Mouse (Mus musculus): ENCODE measurements around the gene Zfp36l1. TPM values are rescaled to one million over a fixed set of nuclear protein-coding genes. Genes with fewer than 3 reads are reported as not detected.

The Zfp36l1 gene
- total and polyA plus RNA-seq, 2 experiments from 2014 or later, result 47.4 to 48.5 TPM

DNA sequence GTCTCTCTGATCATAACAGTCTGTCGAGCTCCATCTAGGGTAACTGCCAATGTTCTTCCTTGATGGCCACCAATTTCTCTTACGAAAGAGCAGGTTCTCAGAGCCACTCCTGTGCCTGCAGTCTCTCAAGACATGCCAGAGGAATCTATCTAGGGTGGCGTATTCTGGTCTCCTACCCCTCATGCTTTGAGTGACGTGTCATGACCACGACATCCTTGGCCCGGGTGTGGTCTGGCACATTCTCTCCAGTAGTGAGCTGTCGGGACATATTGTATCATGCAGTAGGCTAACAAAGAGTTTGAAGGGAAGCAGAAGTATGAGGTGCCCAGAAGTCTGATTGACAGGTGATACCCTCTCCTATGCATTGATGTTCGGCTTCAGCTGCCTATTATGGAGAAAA is 28.2 kb upstream of the Zfp36l1 start:
- no peaks in the 10 kb centered on the region for H3K9me3 ChIP-seq (ENCODE audit: low read length)
- H3K4me1 ChIP-seq (ENCODE audit: insufficient read depth, low read length), result no peaks in the 10 kb centered on the region
- no peak for TF ChIP-seq CTCF (IDR thresholded peaks at IDR 0.05)
- H3K27ac ChIP-seq (ENCODE audit: low read depth, low read length), result no peak overlapping the region
- 83% methylated on average over 8 of the region's 8 CpGs for WGBS
- H3K9ac ChIP-seq (replicated peaks; ENCODE audit: low read length, poor library complexity, severe bottlenecking), result no peak overlapping the region
- ATAC-seq (ENCODE audit: low FRiP score) (no peak), DNase-seq (ENCODE audit: low spot score) (no peak)
- H3K4me3 ChIP-seq (ENCODE audit: low read depth, low read length), result no peak overlapping the region
- H3K4me2 ChIP-seq (ENCODE audit: low read depth, low read length, poor library complexity, severe bottlenecking), result no peak overlapping the region
- H3K27me3 ChIP-seq (ENCODE audit: insufficient read depth, low read length), result 0 out of 2 replicates have a peak, but pooled peaks cover 3% of the 10 kb centered on the region
- H3K36me3 ChIP-seq (ENCODE audit: insufficient read depth, low read length), result no peaks in the 10 kb centered on the region

DNA sequence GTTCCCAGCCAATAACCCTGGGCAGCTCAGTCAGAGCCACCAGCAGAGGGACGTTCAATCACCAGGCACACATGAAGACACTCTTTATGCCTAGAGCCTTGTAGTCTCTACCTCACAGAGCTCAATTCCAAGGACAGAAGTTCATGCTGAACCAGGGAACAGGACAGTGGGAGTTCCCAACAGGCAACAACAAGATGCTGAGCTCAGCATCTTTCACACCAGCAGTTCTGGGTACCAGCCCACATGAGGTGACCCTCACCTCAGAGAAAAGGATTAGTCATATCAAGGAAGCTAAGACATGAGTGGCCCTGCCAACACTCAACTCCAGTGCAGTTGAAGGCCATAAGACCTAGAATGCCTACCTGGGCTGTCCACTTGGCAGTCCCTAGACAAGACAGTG is 24.9 kb upstream of the Zfp36l1 start:
- H3K4me2 ChIP-seq (ENCODE audit: low read depth, low read length, poor library complexity, severe bottlenecking), result no peak overlapping the region
- DNase-seq (ENCODE audit: low spot score) (no peak), ATAC-seq (ENCODE audit: low FRiP score) (no peak)
- H3K27me3 ChIP-seq (ENCODE audit: insufficient read depth, low read length), result 0 out of 2 replicates have a peak, but pooled peaks cover 3% of the 10 kb centered on the region
- TF ChIP-seq CTCF (IDR thresholded peaks at IDR 0.05), result no peak
- no peak overlapping the region for H3K27ac ChIP-seq (ENCODE audit: low read depth, low read length)
- no peak overlapping the region for H3K4me3 ChIP-seq (ENCODE audit: low read depth, low read length)
- H3K4me1 ChIP-seq (ENCODE audit: insufficient read depth, low read length), result no peaks in the 10 kb centered on the region
- no peak overlapping the region for H3K9ac ChIP-seq (replicated peaks; ENCODE audit: low read length, poor library complexity, severe bottlenecking)
- H3K36me3 ChIP-seq (ENCODE audit: insufficient read depth, low read length), result no peaks in the 10 kb centered on the region
- 78% methylated on average over 1 of the region's 1 CpGs for WGBS
- no peaks in the 10 kb centered on the region for H3K9me3 ChIP-seq (ENCODE audit: low read length)

DNA sequence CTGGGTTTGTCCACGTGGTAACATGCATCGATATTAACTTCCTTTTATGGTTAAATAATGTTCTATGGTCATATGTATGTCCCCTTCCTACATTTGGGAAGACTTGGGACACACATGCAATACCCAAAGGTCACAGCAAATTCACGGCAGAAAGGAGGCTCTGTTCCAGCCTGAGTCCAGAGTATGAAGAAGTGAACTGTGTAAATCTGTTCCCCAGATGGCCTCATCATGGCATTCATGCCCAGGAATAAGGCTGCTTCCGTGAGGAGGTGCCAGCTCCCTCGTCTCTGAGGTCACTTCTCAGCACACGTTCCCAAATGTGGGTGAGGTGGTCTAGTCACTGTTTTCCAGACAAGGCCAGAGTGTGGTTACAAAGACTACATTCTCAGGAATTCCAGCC is 24.4 kb upstream of the Zfp36l1 start:
- H3K27me3 ChIP-seq (ENCODE audit: insufficient read depth, low read length), result 0 out of 2 replicates have a peak, but pooled peaks cover 3% of the 10 kb centered on the region
- H3K4me3 ChIP-seq (ENCODE audit: low read depth, low read length), result no peak overlapping the region
- H3K9ac ChIP-seq (replicated peaks; ENCODE audit: low read length, poor library complexity, severe bottlenecking), result no peak overlapping the region
- ATAC-seq (ENCODE audit: low FRiP score) (no peak), DNase-seq (ENCODE audit: low spot score) (no peak)
- H3K36me3 ChIP-seq (ENCODE audit: insufficient read depth, low read length), result no peaks in the 10 kb centered on the region
- no peak overlapping the region for H3K27ac ChIP-seq (ENCODE audit: low read depth, low read length)
- no peaks in the 10 kb centered on the region for H3K9me3 ChIP-seq (ENCODE audit: low read length)
- no peaks in the 10 kb centered on the region for H3K4me1 ChIP-seq (ENCODE audit: insufficient read depth, low read length)
- TF ChIP-seq CTCF (IDR thresholded peaks at IDR 0.05), result no peak
- WGBS, result 80% methylated on average over 6 of the region's 6 CpGs
- no peak overlapping the region for H3K4me2 ChIP-seq (ENCODE audit: low read depth, low read length, poor library complexity, severe bottlenecking)

DNA sequence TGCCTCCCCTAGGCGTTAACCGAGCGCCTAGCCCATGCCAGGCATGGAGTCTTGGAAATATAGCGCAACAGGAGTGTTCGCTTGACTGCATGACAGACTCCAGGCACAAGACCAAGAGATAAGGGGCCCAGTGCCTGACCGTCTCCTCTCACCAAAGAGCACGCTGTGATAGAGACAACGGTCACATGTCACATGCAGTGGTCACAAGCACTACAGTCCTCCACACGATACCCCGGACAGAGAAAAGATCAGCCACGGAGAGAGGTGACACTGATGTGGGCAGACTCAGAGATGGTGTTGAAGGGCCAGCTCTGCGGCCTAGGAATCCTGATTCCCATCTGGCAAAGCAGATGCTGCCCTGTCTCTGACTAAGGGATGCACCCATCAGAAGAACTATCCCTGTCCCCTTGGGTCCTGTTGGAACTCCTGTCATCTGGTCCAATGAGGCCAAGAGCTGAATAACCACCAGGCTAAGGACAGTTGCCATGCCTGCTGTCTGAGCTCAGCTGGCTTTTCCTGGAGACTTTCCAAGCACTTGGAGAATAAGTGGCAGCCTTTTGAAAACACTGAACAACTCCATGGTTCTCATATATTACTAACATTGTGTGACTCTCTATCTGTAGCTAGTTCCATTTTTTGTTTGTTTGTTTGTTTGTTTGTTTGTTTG is 23.6 kb upstream of the Zfp36l1 start:
- DNase-seq (ENCODE audit: low spot score), result peak; percentile 84
- 93% methylated on average over 12 of the region's 12 CpGs for WGBS
- no peak for TF ChIP-seq CTCF (IDR thresholded peaks at IDR 0.05)

DNA sequence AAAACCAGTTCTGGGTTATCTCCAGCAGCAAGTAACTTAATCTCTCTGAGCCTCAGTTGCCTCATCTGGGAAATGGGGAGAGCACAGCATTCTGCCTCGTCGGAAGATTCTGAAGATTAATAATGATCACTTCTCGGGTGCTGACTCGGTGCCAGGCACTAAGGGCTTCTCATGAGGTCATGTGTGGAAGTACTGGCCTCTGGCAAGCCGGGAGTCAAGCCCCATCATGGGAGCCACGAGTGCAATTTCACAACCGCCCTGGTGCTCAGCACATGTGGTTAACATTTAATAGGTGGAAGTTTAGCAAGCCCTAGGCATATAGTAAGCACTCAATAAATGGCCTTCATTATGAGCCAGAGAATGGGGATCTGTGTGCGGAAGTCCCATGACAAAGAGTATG is 22.4 kb upstream of the Zfp36l1 start:
- 0 out of 2 replicates have a peak, but pooled peaks cover 3% of the 10 kb centered on the region for H3K27me3 ChIP-seq (ENCODE audit: insufficient read depth, low read length)
- no peak overlapping the region for H3K4me2 ChIP-seq (ENCODE audit: low read depth, low read length, poor library complexity, severe bottlenecking)
- H3K4me3 ChIP-seq (ENCODE audit: low read depth, low read length), result no peak overlapping the region
- H3K9ac ChIP-seq (replicated peaks; ENCODE audit: low read length, poor library complexity, severe bottlenecking), result no peak overlapping the region
- ATAC-seq (ENCODE audit: low FRiP score) (no peak), DNase-seq (ENCODE audit: low spot score) (no peak)
- H3K27ac ChIP-seq (ENCODE audit: low read depth, low read length), result no peak overlapping the region
- over 99% methylated on average over 8 of the region's 8 CpGs for WGBS
- TF ChIP-seq CTCF (IDR thresholded peaks at IDR 0.05), result no peak
- peaks cover 5% of the 10 kb centered on the region for H3K4me1 ChIP-seq (ENCODE audit: insufficient read depth, low read length)
- H3K9me3 ChIP-seq (ENCODE audit: low read length), result no peaks in the 10 kb centered on the region
- no peaks in the 10 kb centered on the region for H3K36me3 ChIP-seq (ENCODE audit: insufficient read depth, low read length)

More for the DNA sequence above, 23.6 kb upstream of the Zfp36l1 start:
- H3K27ac ChIP-seq (ENCODE audit: low read depth, low read length), result no peak overlapping the region
- 0 out of 2 replicates have a peak, but pooled peaks cover 3% of the 10 kb centered on the region for H3K27me3 ChIP-seq (ENCODE audit: insufficient read depth, low read length)
- no peak overlapping the region for H3K4me3 ChIP-seq (ENCODE audit: low read depth, low read length)
- peaks cover 5% of the 10 kb centered on the region for H3K4me1 ChIP-seq (ENCODE audit: insufficient read depth, low read length)
- H3K36me3 ChIP-seq (ENCODE audit: insufficient read depth, low read length), result no peaks in the 10 kb centered on the region
- no peak overlapping the region for H3K4me2 ChIP-seq (ENCODE audit: low read depth, low read length, poor library complexity, severe bottlenecking)
- no peak for ATAC-seq (ENCODE audit: low FRiP score)
- H3K9ac ChIP-seq (replicated peaks; ENCODE audit: low read length, poor library complexity, severe bottlenecking), result no peak overlapping the region
- H3K9me3 ChIP-seq (ENCODE audit: low read length), result no peaks in the 10 kb centered on the region

DNA sequence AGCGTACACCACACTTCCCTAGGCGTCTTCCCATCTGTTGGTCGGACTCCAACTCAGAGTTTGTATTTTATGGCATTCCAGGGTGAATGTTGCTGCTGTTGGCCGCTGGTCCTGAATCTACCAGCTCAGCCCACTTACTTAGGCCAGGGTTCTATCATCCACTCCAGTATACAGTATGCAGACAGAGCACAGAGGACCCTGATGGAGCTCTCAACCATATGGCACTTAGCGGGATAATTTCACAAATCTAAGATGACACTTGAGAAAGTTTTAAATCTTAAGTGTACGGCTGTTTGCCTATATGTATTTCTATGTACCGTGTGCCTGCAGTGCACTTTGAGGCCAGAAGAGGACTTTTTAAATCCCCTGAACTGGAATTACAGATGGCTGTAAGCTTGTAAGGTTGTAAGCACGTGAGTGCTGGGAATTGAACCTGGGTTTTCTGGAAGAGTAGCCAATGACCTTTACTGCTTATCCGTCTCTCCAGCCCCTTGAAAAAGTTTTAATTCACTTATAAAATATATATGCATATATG is 20.3 kb upstream of the Zfp36l1 start:
- TF ChIP-seq CTCF (IDR thresholded peaks at IDR 0.05), result no peak
- DNase-seq (ENCODE audit: low spot score) (no peak), ATAC-seq (ENCODE audit: low FRiP score) (peak; percentile 13; the same call in 1 of the 2 replicates)
- peak overlapping the region; percentile 87 for H3K4me2 ChIP-seq (ENCODE audit: low read depth, low read length, poor library complexity, severe bottlenecking)
- H3K4me1 ChIP-seq (ENCODE audit: insufficient read depth, low read length), result peaks cover 5% of the 10 kb centered on the region
- no peaks in the 10 kb centered on the region for H3K9me3 ChIP-seq (ENCODE audit: low read length)
- 40% methylated on average over 9 of the region's 9 CpGs for WGBS
- H3K27ac ChIP-seq (ENCODE audit: low read depth, low read length), result no peak overlapping the region
- no peaks in the 10 kb centered on the region for H3K36me3 ChIP-seq (ENCODE audit: insufficient read depth, low read length)
- no peaks in the 10 kb centered on the region for H3K27me3 ChIP-seq (ENCODE audit: insufficient read depth, low read length)
- H3K4me3 ChIP-seq (ENCODE audit: low read depth, low read length), result peak overlapping the region; percentile 67
- H3K9ac ChIP-seq (replicated peaks; ENCODE audit: low read length, poor library complexity, severe bottlenecking), result no peak overlapping the region; the same call in 1 of the 2 replicates
